Mouse (Mus musculus) E14TG2a.4 (cell line): ENCODE results near the gene Itprip.

ENCODE experiments used
- H3K27me3 ChIP-seq: 2 replicates; pipeline ENCODE4 v1.6.1; 2014; ENCODE audit warnings: low read length, control low read depth; ENCODE audit not compliant: insufficient read depth
- H3K36me3 ChIP-seq: 2 replicates; pipeline ENCODE4 v1.6.1; 2014; ENCODE audit warnings: low read length, control low read depth; ENCODE audit not compliant: insufficient read depth
- H3K4me1 ChIP-seq: replicated peaks from 2 replicates; pipeline ENCODE4 v1.6.1; 2014; ENCODE audit warnings: low read depth, low read length, control low read depth
- H3K4me3 ChIP-seq: replicated peaks from 2 replicates; pipeline ENCODE4 v1.5.1; 2014; ENCODE audit warnings: mild to moderate bottlenecking, low read length
- H3K9me3 ChIP-seq: 2 replicates; pipeline ENCODE4 v1.6.1; 2014; ENCODE audit warnings: low read length, control low read depth
- CTCF ChIP-seq: conservative IDR thresholded peaks from 2 replicates; pipeline ENCODE4 v1.5.1; 2014; ENCODE audit warnings: low read length
- NANOG ChIP-seq: IDR thresholded peaks from 2 replicates; pipeline ENCODE4 v1.6.1; 2014; ENCODE audit warnings: borderline replicate concordance, low read length, mixed read lengths
- POU5F1 ChIP-seq: IDR thresholded peaks from 2 replicates; pipeline ENCODE4 v1.6.1; 2014; ENCODE audit warnings: low read length, borderline replicate concordance

Itprip gene

GRCm38 (mm10) chr19:47898472-47899079 lies 20.5 kb downstream of the Itprip start:
- Histone ChIP-seq H3K9me3 (0 out of 2 replicates have a peak, but pooled peaks cover 8% of the 10 kb centered on the region), H3K4me3 (no peak overlapping the region)
- TF ChIP-seq NANOG = no peak

GRCm38 (mm10) chr19:47893092-47893491 lies 26.0 kb downstream of the Itprip start:
- Histone ChIP-seq H3K9me3 (0 out of 2 replicates have a peak, but pooled peaks cover 8% of the 10 kb centered on the region), H3K27me3 (peaks cover 22% of the 10 kb centered on the region; the same call in 1 of the 2 replicates), H3K4me3 (no peak overlapping the region), H3K36me3 (no peaks in the 10 kb centered on the region), H3K4me1 (peaks cover 8% of the 10 kb centered on the region)
- no peak for TF ChIP-seq POU5F1
- TF ChIP-seq CTCF = no peak
- TF ChIP-seq NANOG = no peak

More at GRCm38 (mm10) chr19:47898472-47899079, 20.5 kb downstream of the Itprip start:
- H3K4me1 ChIP-seq = peaks cover 15% of the 10 kb centered on the region
- H3K27me3 ChIP-seq = peaks cover 34% of the 10 kb centered on the region; the same call in 1 of the 2 replicates
- H3K36me3 ChIP-seq = no peaks in the 10 kb centered on the region

- H3K4me1 ChIP-seq = peaks cover 8% of the 10 kb centered on the region
- peaks cover 16% of the 10 kb centered on the region; the same call in 1 of the 2 replicates for H3K27me3 ChIP-seq
- H3K4me3 ChIP-seq = no peak overlapping the region
- H3K36me3 ChIP-seq = no peaks in the 10 kb centered on the region
- TF ChIP-seq CTCF (no peak), NANOG (no peak), POU5F1 (no peak)
- H3K9me3 ChIP-seq = no peaks in the 10 kb centered on the region
Measured at GRCm38 (mm10) chr19:47891562-47892312, 27.4 kb downstream of the Itprip start.

GRCm38 (mm10) chr19:47890489-47891130 lies 28.5 kb downstream of the Itprip start:
- Histone ChIP-seq H3K36me3 (no peaks in the 10 kb centered on the region), H3K9me3 (no peaks in the 10 kb centered on the region), H3K27me3 (peaks cover 9% of the 10 kb centered on the region; the same call in 1 of the 2 replicates), H3K4me1 (peaks cover 8% of the 10 kb centered on the region), H3K4me3 (no peak overlapping the region)
- TF ChIP-seq NANOG (no peak), CTCF (no peak), POU5F1 (no peak)

- Histone ChIP-seq H3K27me3 (no peaks in the 10 kb centered on the region), H3K36me3 (no peaks in the 10 kb centered on the region), H3K9me3 (no peaks in the 10 kb centered on the region), H3K4me3 (no peak overlapping the region), H3K4me1 (peaks cover 8% of the 10 kb centered on the region)
- TF ChIP-seq CTCF (no peak), NANOG (no peak), POU5F1 (no peak)
Measured at GRCm38 (mm10) chr19:47888037-47888436, 31.1 kb downstream of the Itprip start.

- TF ChIP-seq POU5F1 (no peak), CTCF (no peak), NANOG (no peak)
- H3K4me3 ChIP-seq = no peak overlapping the region
Measured at GRCm38 (mm10) chr19:47887417-47887816, 31.7 kb downstream of the Itprip start.

GRCm38 (mm10) chr19:47886617-47887016 lies 32.5 kb downstream of the Itprip start:
- Histone ChIP-seq H3K4me3 (no peak overlapping the region), H3K27me3 (no peaks in the 10 kb centered on the region), H3K36me3 (no peaks in the 10 kb centered on the region), H3K4me1 (no peaks in the 10 kb centered on the region), H3K9me3 (no peaks in the 10 kb centered on the region)
- TF ChIP-seq POU5F1 (no peak), CTCF (no peak), NANOG (no peak)

More at GRCm38 (mm10) chr19:47887417-47887816, 31.7 kb downstream of the Itprip start:
- Histone ChIP-seq H3K4me1 (peaks cover 2% of the 10 kb centered on the region), H3K27me3 (no peaks in the 10 kb centered on the region), H3K36me3 (no peaks in the 10 kb centered on the region), H3K9me3 (no peaks in the 10 kb centered on the region)

- Histone ChIP-seq H3K4me1 (no peaks in the 10 kb centered on the region), H3K9me3 (no peaks in the 10 kb centered on the region), H3K27me3 (0 out of 2 replicates have a peak, but pooled peaks cover 1% of the 10 kb centered on the region), H3K4me3 (no peak overlapping the region), H3K36me3 (no peaks in the 10 kb centered on the region)
- TF ChIP-seq POU5F1 (no peak), NANOG (no peak), CTCF (no peak)
Measured at GRCm38 (mm10) chr19:47885886-47886285, 33.2 kb downstream of the Itprip start.
